Mouse (Mus musculus) ES-Bruce4 (cell line): ENCODE data around the gene Ccr6. TPM values are rescaled to one million over a fixed set of nuclear protein-coding genes. Genes with fewer than 3 reads are reported as not detected.
"Not testable (repeated sequence)": the region's sequence is repeated elsewhere in the genome, so short reads cannot be mapped to it uniquely, and the experiment has no call there.

Experiments
- H3K27ac ChIP-seq: 2 replicates; pipeline ENCODE4 v1.5.1; 2012; ENCODE audit warnings: low read length, inconsistent platforms; ENCODE audit not compliant: insufficient read depth
- H3K27me3 ChIP-seq: 2 replicates; pipeline ENCODE4 v1.6.1; 2012; ENCODE audit warnings: mild to moderate bottlenecking, low read length, inconsistent platforms; ENCODE audit not compliant: control insufficient read depth, poor library complexity, insufficient read depth, severe bottlenecking
- H3K36me3 ChIP-seq: 2 replicates; pipeline ENCODE4 v1.6.1; 2012; ENCODE audit warnings: inconsistent platforms, mild to moderate bottlenecking, low read length, moderate library complexity; ENCODE audit not compliant: control insufficient read depth, poor library complexity, insufficient read depth, severe bottlenecking
- H3K4me1 ChIP-seq: one replicate; pipeline ENCODE4 v1.8.1; 2011; ENCODE audit warnings: low read length; ENCODE audit not compliant: control insufficient read depth, insufficient read depth
- H3K4me3 ChIP-seq: 2 replicates; pipeline ENCODE4 v1.5.1; 2011; ENCODE audit warnings: low read depth, mild to moderate bottlenecking, low read length
- H3K9ac ChIP-seq: 2 replicates; pipeline ENCODE4 v1.6.1; 2012; ENCODE audit warnings: low read depth, mild to moderate bottlenecking, inconsistent platforms; ENCODE audit not compliant: poor library complexity, severe bottlenecking
- H3K9me3 ChIP-seq: replicated peaks from 2 replicates; pipeline ENCODE4 v1.6.1; 2012; ENCODE audit warnings: mild to moderate bottlenecking, low read length, inconsistent platforms; ENCODE audit not compliant: control insufficient read depth, poor library complexity, insufficient read depth, severe bottlenecking
- CTCF ChIP-seq: IDR thresholded peaks from one replicate; pipeline ENCODE4 v1.8.1; 2011; ENCODE audit warnings: low read depth, low read length
- EP300 ChIP-seq: IDR thresholded peaks from 2 replicates; pipeline ENCODE4 v1.6.1; 2011; ENCODE audit warnings: low read depth, low read length; ENCODE audit not compliant: insufficient read depth
- POLR2A ChIP-seq: IDR thresholded peaks from one replicate; pipeline ENCODE4 v1.8.1; 2011; ENCODE audit warnings: low read length; ENCODE audit not compliant: insufficient read depth
- polyA plus RNA-seq: library from polyadenylated mRNA; stranded (reverse); fragments of >200 nt; gene quantifications from 2 replicates; pipeline ENCODE4 v1.2.4, GENCODE M21; 2011; ENCODE audit warnings: low read depth; ENCODE audit not compliant: missing spikeins, insufficient read depth, insufficient read length

The Ccr6 gene
- polyA plus RNA-seq, 1 experiment, result not detected

- no peak for TF ChIP-seq POLR2A
- no peak for TF ChIP-seq CTCF
- no peak for TF ChIP-seq EP300
- no peak overlapping the region for H3K27ac ChIP-seq
Observed at GRCm38 (mm10) chr17:8251704-8252103, 15.9 kb downstream of the Ccr6 start.

GRCm38 (mm10) chr17:8254268-8254667 is 18.4 kb downstream of the Ccr6 start:
- Histone ChIP-seq H3K27ac (no peak overlapping the region), H3K9me3 (no peaks in the 10 kb centered on the region), H3K4me3 (no peak overlapping the region), H3K9ac (no peak overlapping the region), H3K36me3 (no peaks in the 10 kb centered on the region), H3K27me3 (no peaks in the 10 kb centered on the region), H3K4me1 (no peaks in the 10 kb centered on the region)
- TF ChIP-seq EP300, result no peak
- no peak for TF ChIP-seq CTCF
- TF ChIP-seq POLR2A, result no peak

More at GRCm38 (mm10) chr17:8251704-8252103, 15.9 kb downstream of the Ccr6 start:
- no peaks in the 10 kb centered on the region for H3K36me3 ChIP-seq
- no peaks in the 10 kb centered on the region for H3K27me3 ChIP-seq
- H3K9ac ChIP-seq, result no peak overlapping the region
- H3K4me3 ChIP-seq, result no peak overlapping the region
- no peaks in the 10 kb centered on the region for H3K9me3 ChIP-seq
- no peaks in the 10 kb centered on the region for H3K4me1 ChIP-seq

- Histone ChIP-seq H3K27ac (no peak overlapping the region), H3K27me3 (0 out of 2 replicates have a peak, but pooled peaks cover under 1% of the 10 kb centered on the region), H3K9me3 (no peaks in the 10 kb centered on the region), H3K4me3 (no peak overlapping the region), H3K9ac (no peak overlapping the region), H3K4me1 (no peaks in the 10 kb centered on the region), H3K36me3 (no peaks in the 10 kb centered on the region)
- TF ChIP-seq POLR2A (no peak), CTCF (no peak), EP300 (no peak)
Observed at GRCm38 (mm10) chr17:8254914-8255313, 19.1 kb downstream of the Ccr6 start.

- H3K27me3 ChIP-seq, result 0 out of 2 replicates have a peak, but pooled peaks cover 1% of the 10 kb centered on the region
- H3K9ac ChIP-seq, result no peak overlapping the region
- TF ChIP-seq POLR2A (no peak), EP300 (no peak), CTCF (no peak)
- no peak overlapping the region for H3K4me3 ChIP-seq
- H3K4me1 ChIP-seq, result no peaks in the 10 kb centered on the region
- H3K27ac ChIP-seq, result no peak overlapping the region
- H3K36me3 ChIP-seq, result no peaks in the 10 kb centered on the region
- no peaks in the 10 kb centered on the region for H3K9me3 ChIP-seq
Observed at GRCm38 (mm10) chr17:8255583-8255982, 19.7 kb downstream of the Ccr6 start.

- TF ChIP-seq POLR2A (no peak), CTCF (no peak), EP300 (no peak)
- Histone ChIP-seq H3K27me3 (0 out of 2 replicates have a peak, but pooled peaks cover 1% of the 10 kb centered on the region), H3K4me1 (no peaks in the 10 kb centered on the region), H3K36me3 (no peaks in the 10 kb centered on the region), H3K4me3 (no peak overlapping the region), H3K27ac (no peak overlapping the region), H3K9me3 (no peaks in the 10 kb centered on the region), H3K9ac (no peak overlapping the region)
Observed at GRCm38 (mm10) chr17:8256982-8257381, 21.1 kb downstream of the Ccr6 start.

DNA sequence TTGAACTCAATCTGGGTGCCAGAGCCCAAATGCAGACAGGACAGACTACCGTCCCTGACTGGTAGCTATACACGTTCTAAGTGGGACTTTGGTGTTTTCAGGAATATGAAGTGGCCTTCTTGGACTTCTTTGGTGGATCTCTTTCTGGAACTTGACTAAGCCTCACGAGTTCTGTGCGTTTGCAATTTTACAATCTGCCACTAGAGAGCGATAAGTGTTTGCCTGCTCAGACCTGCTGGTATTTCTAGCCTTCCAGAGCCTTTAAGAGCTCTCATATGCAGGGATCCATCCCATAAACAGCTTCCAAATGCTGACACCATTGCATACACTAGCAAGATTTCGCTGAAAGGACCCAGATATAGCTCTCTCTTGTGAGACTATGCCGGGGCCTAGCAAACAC is 28.8 kb downstream of the Ccr6 start:
- not testable (repeated sequence) for H3K27me3 ChIP-seq, H3K9ac ChIP-seq, H3K4me3 ChIP-seq, H3K9me3 ChIP-seq, H3K4me1 ChIP-seq, H3K36me3 ChIP-seq, H3K27ac ChIP-seq
